Mouse (Mus musculus) midbrain, embryonic 13.5 days (tissue): Measurements from ENCODE around the gene Myh4. TPM values are rescaled to one million over a fixed set of nuclear protein-coding genes. Genes with fewer than 3 reads are reported as not detected.

Experiments used
- ATAC-seq: fragments of 200-750 bp; cut with Nextera tagmentation; 2 replicates; pipeline ENCODE4 v1.8.0; 2017; ENCODE audit warnings: mild to moderate bottlenecking, moderate TSS enrichment, moderate library complexity
- H3K27ac ChIP-seq: fragments of 300-500 bp; sonication (generic); 2 replicates; pipeline ENCODE4 v1.5.1; 2015; ENCODE audit warnings: inconsistent platforms, mild to moderate bottlenecking, moderate library complexity
- H3K27me3 ChIP-seq: fragments of 300-500 bp; sonication (generic); 2 replicates; pipeline ENCODE4 v1.6.1; 2015; ENCODE audit warnings: mild to moderate bottlenecking, inconsistent platforms
- H3K36me3 ChIP-seq: fragments of 300-500 bp; sonication (generic); 2 replicates; pipeline ENCODE4 v1.6.1; 2015; ENCODE audit warnings: mild to moderate bottlenecking, inconsistent platforms
- H3K4me1 ChIP-seq: fragments of 300-500 bp; sonication (generic); replicated peaks from 2 replicates; pipeline ENCODE4 v1.6.1; 2015; ENCODE audit warnings: inconsistent platforms
- H3K4me2 ChIP-seq: fragments of 300-500 bp; sonication (generic); replicated peaks from 2 replicates; pipeline ENCODE4 v1.6.1; 2015; ENCODE audit warnings: moderate library complexity, mild to moderate bottlenecking, inconsistent platforms
- H3K4me3 ChIP-seq: fragments of 300-500 bp; sonication (generic); replicated peaks from 2 replicates; pipeline ENCODE4 v1.5.1; 2015; ENCODE audit warnings: mild to moderate bottlenecking, inconsistent platforms
- H3K9ac ChIP-seq: fragments of 300-500 bp; sonication (generic); replicated peaks from 2 replicates; pipeline ENCODE4 v1.6.1; 2015; ENCODE audit warnings: mild to moderate bottlenecking, inconsistent platforms
- H3K9me3 ChIP-seq: fragments of 300-500 bp; sonication (generic); 2 replicates; pipeline ENCODE4 v1.6.1; 2016; ENCODE audit warnings: mild to moderate bottlenecking, inconsistent platforms
- WGBS: fragments of 180-500 bp; shearing (Covaris S2); methylation state at CpG from one replicate; pipeline ENCODE4 v1.1.7; 2015; 5-methylcytosine and 5-hydroxymethylcytosine counted together
- polyA plus RNA-seq: library from polyadenylated mRNA; unstranded; fragments of >200 nt; fragmentation: Nextera tagmentation; extraction: Ambion mirVana; gene quantifications from 2 replicates; pipeline ENCODE4 v1.2.1, GENCODE M21; 2015

The Myh4 gene
- polyA plus RNA-seq: not detected in 2 replicates

GRCm38 (mm10) chr11:67237481-67238079 lies at the start of gene Myh4:
Myh4 (plus strand) TSS chr11:67238029.
- 83% methylated on average over 5 of the region's 5 CpGs for WGBS
- ATAC-seq: no peak

GRCm38 (mm10) chr11:67190316-67190715 lies 47.5 kb upstream of the Myh4 start:
- ATAC-seq: no peak

More at GRCm38 (mm10) chr11:67237481-67238079, at the start of gene Myh4:
- Histone ChIP-seq H3K9me3 (no peaks in the 10 kb centered on the region), H3K36me3 (no peaks in the 10 kb centered on the region), H3K9ac (no peak within 1 kb of the TSS), H3K4me2 (no peak within 1 kb of the TSS), H3K4me1 (no peaks in the 10 kb centered on the region), H3K27me3 (no peaks in the 10 kb centered on the region), H3K27ac (no peak within 1 kb of the TSS), H3K4me3 (no peak within 1 kb of the TSS)

GRCm38 (mm10) chr11:67190814-67191213 lies 47.0 kb upstream of the Myh4 start:
- WGBS: 91% methylated on average over 2 of the region's 2 CpGs
- Histone ChIP-seq H3K9me3 (no peaks in the 10 kb centered on the region), H3K27ac (no peak overlapping the region), H3K9ac (no peak overlapping the region), H3K27me3 (no peaks in the 10 kb centered on the region), H3K4me3 (no peak overlapping the region), H3K4me2 (no peak overlapping the region), H3K4me1 (no peaks in the 10 kb centered on the region), H3K36me3 (no peaks in the 10 kb centered on the region)
- ATAC-seq: no peak

More at GRCm38 (mm10) chr11:67190316-67190715, 47.5 kb upstream of the Myh4 start:
- no peaks in the 10 kb centered on the region for H3K9me3 ChIP-seq
- H3K9ac ChIP-seq: no peak overlapping the region
- no peak overlapping the region for H3K4me3 ChIP-seq
- no peak overlapping the region for H3K27ac ChIP-seq
- 86% methylated on average over 10 of the region's 10 CpGs for WGBS
- no peaks in the 10 kb centered on the region for H3K4me1 ChIP-seq
- H3K4me2 ChIP-seq: no peak overlapping the region
- H3K36me3 ChIP-seq: no peaks in the 10 kb centered on the region
- H3K27me3 ChIP-seq: no peaks in the 10 kb centered on the region

- no peak overlapping the region for H3K27ac ChIP-seq
- H3K27me3 ChIP-seq: no peaks in the 10 kb centered on the region
- no peak overlapping the region for H3K4me2 ChIP-seq
- no peak overlapping the region for H3K4me3 ChIP-seq
- WGBS: 93% methylated on average over 14 of the region's 14 CpGs
- no peak overlapping the region for H3K9ac ChIP-seq
- H3K36me3 ChIP-seq: no peaks in the 10 kb centered on the region
- no peaks in the 10 kb centered on the region for H3K9me3 ChIP-seq
- no peak for ATAC-seq
- no peaks in the 10 kb centered on the region for H3K4me1 ChIP-seq
Measured at GRCm38 (mm10) chr11:67191496-67191895, 46.3 kb upstream of the Myh4 start.

GRCm38 (mm10) chr11:67199321-67199720 lies 38.5 kb upstream of the Myh4 start:
- no peaks in the 10 kb centered on the region for H3K36me3 ChIP-seq
- H3K4me3 ChIP-seq: no peak overlapping the region
- no peak for ATAC-seq
- no peak overlapping the region for H3K27ac ChIP-seq
- 41% methylated on average over 1 of the region's 1 CpGs for WGBS
- no peaks in the 10 kb centered on the region for H3K4me1 ChIP-seq
- no peaks in the 10 kb centered on the region; the same call in 1 of the 2 replicates for H3K9me3 ChIP-seq
- no peaks in the 10 kb centered on the region for H3K27me3 ChIP-seq
- H3K4me2 ChIP-seq: no peak overlapping the region
- H3K9ac ChIP-seq: no peak overlapping the region

GRCm38 (mm10) chr11:67199752-67200151 lies 38.1 kb upstream of the Myh4 start, which contains the start of gene Myh1:
Myh1 (plus strand) TSS chr11:67200052.
- no peak within 1 kb of the TSS for H3K27ac ChIP-seq
- no peaks in the 10 kb centered on the region for H3K4me1 ChIP-seq
- no peak for ATAC-seq
- H3K4me3 ChIP-seq: no peak within 1 kb of the TSS
- no peaks in the 10 kb centered on the region for H3K27me3 ChIP-seq
- WGBS: 84% methylated on average over 4 of the region's 4 CpGs
- H3K36me3 ChIP-seq: no peaks in the 10 kb centered on the region
- no peaks in the 10 kb centered on the region; the same call in 1 of the 2 replicates for H3K9me3 ChIP-seq
- no peak within 1 kb of the TSS for H3K4me2 ChIP-seq
- no peak within 1 kb of the TSS for H3K9ac ChIP-seq

GRCm38 (mm10) chr11:67204766-67205165 lies 33.1 kb upstream of the Myh4 start:
- Histone ChIP-seq H3K9me3 (no peaks in the 10 kb centered on the region), H3K4me1 (no peaks in the 10 kb centered on the region), H3K36me3 (no peaks in the 10 kb centered on the region), H3K4me2 (no peak overlapping the region), H3K4me3 (no peak overlapping the region), H3K27ac (no peak overlapping the region), H3K27me3 (no peaks in the 10 kb centered on the region), H3K9ac (no peak overlapping the region)
- WGBS: 81% methylated on average over 3 of the region's 3 CpGs
- ATAC-seq: no peak

GRCm38 (mm10) chr11:67221803-67222202 lies 16.0 kb upstream of the Myh4 start:
- H3K9me3 ChIP-seq: no peaks in the 10 kb centered on the region
- H3K9ac ChIP-seq: no peak overlapping the region
- H3K27ac ChIP-seq: no peak overlapping the region
- 91% methylated on average over 8 of the region's 8 CpGs for WGBS
- H3K4me1 ChIP-seq: no peaks in the 10 kb centered on the region
- no peaks in the 10 kb centered on the region for H3K27me3 ChIP-seq
- no peak overlapping the region for H3K4me3 ChIP-seq
- no peak for ATAC-seq
- H3K4me2 ChIP-seq: no peak overlapping the region
- H3K36me3 ChIP-seq: no peaks in the 10 kb centered on the region

- no peak overlapping the region for H3K4me3 ChIP-seq
- H3K9ac ChIP-seq: no peak overlapping the region
- H3K4me2 ChIP-seq: no peak overlapping the region
- no peak overlapping the region for H3K27ac ChIP-seq
- no peaks in the 10 kb centered on the region for H3K9me3 ChIP-seq
- ATAC-seq: no peak
- no peaks in the 10 kb centered on the region for H3K36me3 ChIP-seq
- WGBS: 84% methylated on average over 3 of the region's 3 CpGs
- H3K4me1 ChIP-seq: no peaks in the 10 kb centered on the region
- H3K27me3 ChIP-seq: no peaks in the 10 kb centered on the region
Measured at GRCm38 (mm10) chr11:67224466-67224865, 13.4 kb upstream of the Myh4 start.

GRCm38 (mm10) chr11:67228731-67229130 lies 9.1 kb upstream of the Myh4 start:
- Histone ChIP-seq H3K9me3 (no peaks in the 10 kb centered on the region), H3K4me1 (no peaks in the 10 kb centered on the region), H3K4me3 (no peak overlapping the region), H3K27ac (no peak overlapping the region), H3K36me3 (no peaks in the 10 kb centered on the region), H3K9ac (no peak overlapping the region), H3K4me2 (no peak overlapping the region), H3K27me3 (no peaks in the 10 kb centered on the region)
- WGBS: 89% methylated on average over 3 of the region's 3 CpGs
- ATAC-seq: no peak

- H3K27ac ChIP-seq: no peak overlapping the region
- no peak overlapping the region for H3K4me3 ChIP-seq
- H3K27me3 ChIP-seq: no peaks in the 10 kb centered on the region
- H3K9ac ChIP-seq: no peak overlapping the region
- H3K36me3 ChIP-seq: no peaks in the 10 kb centered on the region
- no peaks in the 10 kb centered on the region for H3K9me3 ChIP-seq
- 95% methylated on average over 5 of the region's 5 CpGs for WGBS
- H3K4me1 ChIP-seq: no peaks in the 10 kb centered on the region
- H3K4me2 ChIP-seq: no peak overlapping the region
- ATAC-seq: no peak
Measured at GRCm38 (mm10) chr11:67229166-67229565, 8.7 kb upstream of the Myh4 start.

- Histone ChIP-seq H3K4me1 (no peaks in the 10 kb centered on the region), H3K9me3 (no peaks in the 10 kb centered on the region), H3K4me2 (no peak overlapping the region), H3K9ac (no peak overlapping the region), H3K36me3 (no peaks in the 10 kb centered on the region), H3K27ac (no peak overlapping the region), H3K4me3 (no peak overlapping the region), H3K27me3 (no peaks in the 10 kb centered on the region)
- WGBS: 91% methylated on average over 2 of the region's 2 CpGs
- no peak for ATAC-seq
Measured at GRCm38 (mm10) chr11:67229946-67230345, 7.9 kb upstream of the Myh4 start.
